Mouse (Mus musculus): ENCODE data around the gene Tmeff2. TPM values are rescaled to one million over a fixed set of nuclear protein-coding genes. Genes with fewer than 3 reads are reported as not detected.

Gene Tmeff2
- polyA plus RNA-seq, 1 experiment from 2014 or later = 6.3 TPM

- H3K9me3 ChIP-seq (replicated peaks; ENCODE audit: control insufficient read depth, low read length) = no peaks in the 10 kb centered on the region
- WGBS = 55% methylated on average over 4 of the region's 4 CpGs
Measured at GRCm38 (mm10) chr1:51149488-51149887, 249.0 kb downstream of the Tmeff2 start.

GRCm38 (mm10) chr1:51149890-51150289 lies 249.4 kb downstream of the Tmeff2 start:
- Histone ChIP-seq H3K9ac (ENCODE audit: low read length) (no peak overlapping the region), H3K27me3 (ENCODE audit: control insufficient read depth, insufficient read depth, low read length) (no peaks in the 10 kb centered on the region), H3K9me3 (replicated peaks; ENCODE audit: control insufficient read depth, low read length) (no peaks in the 10 kb centered on the region), H3K4me3 (replicated peaks; ENCODE audit: low read length) (no peak overlapping the region), H3K4me2 (ENCODE audit: low read depth, low read length) (no peak overlapping the region), H3K27ac (ENCODE audit: low read length) (no peak overlapping the region), H3K36me3 (ENCODE audit: control insufficient read depth, insufficient read depth, low read length) (no peaks in the 10 kb centered on the region), H3K4me1 (ENCODE audit: control insufficient read depth, insufficient read depth, low read length) (no peaks in the 10 kb centered on the region)
- no peak for ATAC-seq (ENCODE audit: insufficient read depth, low FRiP score)
- WGBS = 83% methylated on average over 1 of the region's 1 CpGs

More at GRCm38 (mm10) chr1:51149488-51149887, 249.0 kb downstream of the Tmeff2 start:
- Histone ChIP-seq H3K4me1 (ENCODE audit: control insufficient read depth, insufficient read depth, low read length) (no peaks in the 10 kb centered on the region), H3K4me2 (ENCODE audit: low read depth, low read length) (no peak overlapping the region), H3K27me3 (ENCODE audit: control insufficient read depth, insufficient read depth, low read length) (no peaks in the 10 kb centered on the region), H3K4me3 (replicated peaks; ENCODE audit: low read length) (no peak overlapping the region), H3K9ac (ENCODE audit: low read length) (no peak overlapping the region), H3K36me3 (ENCODE audit: control insufficient read depth, insufficient read depth, low read length) (no peaks in the 10 kb centered on the region), H3K27ac (ENCODE audit: low read length) (no peak overlapping the region)
- no peak for ATAC-seq (ENCODE audit: insufficient read depth, low FRiP score)

- Histone ChIP-seq H3K9ac (ENCODE audit: low read length) (no peak overlapping the region), H3K9me3 (replicated peaks; ENCODE audit: control insufficient read depth, low read length) (no peaks in the 10 kb centered on the region), H3K4me1 (ENCODE audit: control insufficient read depth, insufficient read depth, low read length) (no peaks in the 10 kb centered on the region), H3K4me3 (replicated peaks; ENCODE audit: low read length) (no peak overlapping the region), H3K36me3 (ENCODE audit: control insufficient read depth, insufficient read depth, low read length) (no peaks in the 10 kb centered on the region), H3K27me3 (ENCODE audit: control insufficient read depth, insufficient read depth, low read length) (no peaks in the 10 kb centered on the region), H3K27ac (ENCODE audit: low read length) (no peak overlapping the region), H3K4me2 (ENCODE audit: low read depth, low read length) (no peak overlapping the region)
- no peak for ATAC-seq (ENCODE audit: insufficient read depth, low FRiP score)
- WGBS = 42% methylated on average over 2 of the region's 2 CpGs
Measured at GRCm38 (mm10) chr1:51152017-51152416, 251.6 kb downstream of the Tmeff2 start.

- H3K4me3 ChIP-seq (replicated peaks; ENCODE audit: low read length) = no peak overlapping the region
- ATAC-seq (ENCODE audit: insufficient read depth, low FRiP score) = no peak
- WGBS = 39% methylated on average over 5 of the region's 5 CpGs
Measured at GRCm38 (mm10) chr1:51152856-51153255, 252.4 kb downstream of the Tmeff2 start.

GRCm38 (mm10) chr1:51184276-51184675 lies 283.8 kb downstream of the Tmeff2 start:
- ATAC-seq (ENCODE audit: insufficient read depth, low FRiP score) = no peak
- no peaks in the 10 kb centered on the region for H3K36me3 ChIP-seq (ENCODE audit: control insufficient read depth, insufficient read depth, low read length)
- H3K9me3 ChIP-seq (replicated peaks; ENCODE audit: control insufficient read depth, low read length) = no peaks in the 10 kb centered on the region
- no peak overlapping the region for H3K27ac ChIP-seq (ENCODE audit: low read length)
- H3K4me1 ChIP-seq (ENCODE audit: control insufficient read depth, insufficient read depth, low read length) = no peaks in the 10 kb centered on the region
- H3K27me3 ChIP-seq (ENCODE audit: control insufficient read depth, insufficient read depth, low read length) = no peaks in the 10 kb centered on the region
- H3K4me2 ChIP-seq (ENCODE audit: low read depth, low read length) = no peak overlapping the region
- H3K9ac ChIP-seq (ENCODE audit: low read length) = no peak overlapping the region
- 95% methylated on average over 2 of the region's 2 CpGs for WGBS
- H3K4me3 ChIP-seq (replicated peaks; ENCODE audit: low read length) = no peak overlapping the region

More at GRCm38 (mm10) chr1:51152856-51153255, 252.4 kb downstream of the Tmeff2 start:
- no peak overlapping the region for H3K4me2 ChIP-seq (ENCODE audit: low read depth, low read length)
- H3K27ac ChIP-seq (ENCODE audit: low read length) = no peak overlapping the region
- no peaks in the 10 kb centered on the region for H3K9me3 ChIP-seq (replicated peaks; ENCODE audit: control insufficient read depth, low read length)
- no peaks in the 10 kb centered on the region for H3K4me1 ChIP-seq (ENCODE audit: control insufficient read depth, insufficient read depth, low read length)
- no peak overlapping the region for H3K9ac ChIP-seq (ENCODE audit: low read length)
- no peaks in the 10 kb centered on the region for H3K36me3 ChIP-seq (ENCODE audit: control insufficient read depth, insufficient read depth, low read length)
- no peaks in the 10 kb centered on the region for H3K27me3 ChIP-seq (ENCODE audit: control insufficient read depth, insufficient read depth, low read length)

GRCm38 (mm10) chr1:51189008-51189407 lies 288.6 kb downstream of the Tmeff2 start:
- 0 out of 2 replicates have a peak, but pooled peaks cover 7% of the 10 kb centered on the region for H3K4me1 ChIP-seq (ENCODE audit: control insufficient read depth, insufficient read depth, low read length)
- WGBS = 67% methylated on average over 5 of the region's 5 CpGs
- H3K9ac ChIP-seq (ENCODE audit: low read length) = no peak overlapping the region
- no peak for ATAC-seq (ENCODE audit: insufficient read depth, low FRiP score)
- no peak overlapping the region for H3K27ac ChIP-seq (ENCODE audit: low read length)
- H3K36me3 ChIP-seq (ENCODE audit: control insufficient read depth, insufficient read depth, low read length) = no peaks in the 10 kb centered on the region
- H3K9me3 ChIP-seq (replicated peaks; ENCODE audit: control insufficient read depth, low read length) = no peaks in the 10 kb centered on the region
- H3K4me2 ChIP-seq (ENCODE audit: low read depth, low read length) = no peak overlapping the region
- no peaks in the 10 kb centered on the region for H3K27me3 ChIP-seq (ENCODE audit: control insufficient read depth, insufficient read depth, low read length)
- H3K4me3 ChIP-seq (replicated peaks; ENCODE audit: low read length) = no peak overlapping the region

- Histone ChIP-seq H3K9ac (ENCODE audit: low read length) (no peak overlapping the region), H3K4me2 (ENCODE audit: low read depth, low read length) (no peak overlapping the region), H3K36me3 (ENCODE audit: control insufficient read depth, insufficient read depth, low read length) (no peaks in the 10 kb centered on the region), H3K4me3 (replicated peaks; ENCODE audit: low read length) (no peak overlapping the region), H3K27me3 (ENCODE audit: control insufficient read depth, insufficient read depth, low read length) (no peaks in the 10 kb centered on the region), H3K4me1 (ENCODE audit: control insufficient read depth, insufficient read depth, low read length) (0 out of 2 replicates have a peak, but pooled peaks cover 7% of the 10 kb centered on the region), H3K9me3 (replicated peaks; ENCODE audit: control insufficient read depth, low read length) (no peaks in the 10 kb centered on the region), H3K27ac (ENCODE audit: low read length) (peak overlapping the region; percentile 54; the same call in 1 of the 2 replicates)
- no peak for ATAC-seq (ENCODE audit: insufficient read depth, low FRiP score)
Measured at GRCm38 (mm10) chr1:51191253-51191652, 290.8 kb downstream of the Tmeff2 start.

GRCm38 (mm10) chr1:51191872-51192613 lies 291.6 kb downstream of the Tmeff2 start:
- H3K9me3 ChIP-seq (replicated peaks; ENCODE audit: control insufficient read depth, low read length) = no peaks in the 10 kb centered on the region
- WGBS = 34% methylated on average over 6 of the region's 6 CpGs
- H3K27ac ChIP-seq (ENCODE audit: low read length) = peak overlapping the region; percentile 54; the same call in 1 of the 2 replicates
- no peak overlapping the region for H3K9ac ChIP-seq (ENCODE audit: low read length)
- H3K4me1 ChIP-seq (ENCODE audit: control insufficient read depth, insufficient read depth, low read length) = 0 out of 2 replicates have a peak, but pooled peaks cover 7% of the 10 kb centered on the region
- no peaks in the 10 kb centered on the region for H3K27me3 ChIP-seq (ENCODE audit: control insufficient read depth, insufficient read depth, low read length)
- H3K4me2 ChIP-seq (ENCODE audit: low read depth, low read length) = no peak overlapping the region
- peak; percentile 53; the same call in 1 of the 2 replicates for ATAC-seq (ENCODE audit: insufficient read depth, low FRiP score)
- no peak overlapping the region for H3K4me3 ChIP-seq (replicated peaks; ENCODE audit: low read length)
- no peaks in the 10 kb centered on the region for H3K36me3 ChIP-seq (ENCODE audit: control insufficient read depth, insufficient read depth, low read length)

GRCm38 (mm10) chr1:51199088-51199830 lies 298.8 kb downstream of the Tmeff2 start:
- Histone ChIP-seq H3K4me3 (replicated peaks; ENCODE audit: low read length) (no peak overlapping the region), H3K36me3 (ENCODE audit: control insufficient read depth, insufficient read depth, low read length) (no peaks in the 10 kb centered on the region), H3K27ac (ENCODE audit: low read length) (no peak overlapping the region), H3K9me3 (replicated peaks; ENCODE audit: control insufficient read depth, low read length) (no peaks in the 10 kb centered on the region), H3K9ac (ENCODE audit: low read length) (no peak overlapping the region), H3K27me3 (ENCODE audit: control insufficient read depth, insufficient read depth, low read length) (no peaks in the 10 kb centered on the region), H3K4me1 (ENCODE audit: control insufficient read depth, insufficient read depth, low read length) (no peaks in the 10 kb centered on the region), H3K4me2 (ENCODE audit: low read depth, low read length) (no peak overlapping the region)
- 79% methylated on average over 11 of the region's 11 CpGs for WGBS
- ATAC-seq (ENCODE audit: insufficient read depth, low FRiP score) = no peak
